Mouse (Mus musculus): Measurements from ENCODE around the gene Usp20. TPM values are rescaled to one million over a fixed set of nuclear protein-coding genes. Genes with fewer than 3 reads are reported as not detected.

The Usp20 gene
- polyA plus RNA-seq, 1 experiment from 2014 or later, result 20.6 TPM

DNA sequence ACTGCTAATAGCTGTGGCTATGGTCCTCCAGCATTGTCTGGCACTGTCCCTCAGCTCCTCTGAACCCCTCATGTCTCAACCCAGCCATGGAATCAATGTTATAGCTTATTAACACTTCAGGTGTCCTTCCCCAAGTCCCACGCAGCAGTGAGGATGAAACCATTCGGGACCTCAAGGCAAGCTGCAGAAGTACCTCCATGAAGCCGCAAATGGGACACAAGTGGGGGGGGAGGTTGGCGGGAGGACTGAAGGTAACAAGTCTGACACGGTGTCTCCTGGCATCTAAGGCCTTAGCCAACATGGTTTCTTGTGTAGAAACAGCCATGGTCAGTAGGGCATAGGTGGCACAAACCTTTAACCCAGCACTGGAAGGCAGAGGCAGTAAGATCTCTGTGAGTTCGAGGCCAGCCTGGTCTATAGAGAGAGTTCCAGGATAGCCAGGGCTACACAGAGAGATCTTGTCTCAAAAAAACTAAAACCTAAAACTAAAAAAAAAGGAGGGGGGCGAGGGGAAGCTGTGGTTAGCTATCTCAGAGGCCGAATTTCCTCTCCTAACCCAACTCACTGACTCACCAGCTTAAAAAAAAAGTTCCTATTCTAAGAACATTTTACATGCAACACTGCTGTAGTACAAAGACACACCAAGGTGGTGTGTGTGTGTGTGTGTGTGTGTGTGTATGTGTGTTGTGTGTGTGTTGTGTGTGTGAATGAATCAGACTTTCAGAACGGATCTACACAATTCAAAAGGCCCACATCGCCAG is 80.0 kb downstream of the Usp20 start:
- peaks cover 26% of the 10 kb centered on the region; the same call in 1 of the 2 replicates for H3K36me3 ChIP-seq
- H3K4me1 ChIP-seq (replicated peaks), result 0 out of 2 replicates have a peak, but pooled peaks cover 6% of the 10 kb centered on the region
- 89% methylated on average over 10 of the region's 10 CpGs for WGBS
- no peak for ATAC-seq (ENCODE audit: insufficient number of reproducible peaks, insufficient read depth, low FRiP score, low TSS enrichment, low read depth)
- H3K4me3 ChIP-seq (replicated peaks), result no peak overlapping the region
- no peaks in the 10 kb centered on the region for H3K9me3 ChIP-seq
- no peak overlapping the region for H3K4me2 ChIP-seq
- no peak overlapping the region for H3K9ac ChIP-seq (replicated peaks)
- H3K27me3 ChIP-seq, result no peaks in the 10 kb centered on the region
- no peak overlapping the region for H3K27ac ChIP-seq

GRCm38 (mm10) chr2:31066019-31066789 is 84.1 kb downstream of the Usp20 start:
- Histone ChIP-seq H3K9ac (replicated peaks) (no peak overlapping the region), H3K36me3 (peaks cover 5% of the 10 kb centered on the region; the same call in 1 of the 2 replicates), H3K4me3 (replicated peaks) (no peak overlapping the region), H3K4me1 (replicated peaks) (peaks cover 23% of the 10 kb centered on the region), H3K27ac (no peak overlapping the region), H3K4me2 (no peak overlapping the region), H3K9me3 (no peaks in the 10 kb centered on the region), H3K27me3 (no peaks in the 10 kb centered on the region)
- 80% methylated on average over 11 of the region's 11 CpGs for WGBS
- no peak for ATAC-seq (ENCODE audit: insufficient number of reproducible peaks, insufficient read depth, low FRiP score, low TSS enrichment, low read depth)

- Histone ChIP-seq H3K4me3 (replicated peaks) (no peak overlapping the region), H3K4me1 (replicated peaks) (peaks cover 23% of the 10 kb centered on the region), H3K9me3 (no peaks in the 10 kb centered on the region), H3K27ac (peak overlapping the region; percentile 13; the same call in 1 of the 2 replicates), H3K27me3 (no peaks in the 10 kb centered on the region), H3K4me2 (no peak overlapping the region), H3K36me3 (no peaks in the 10 kb centered on the region), H3K9ac (replicated peaks) (no peak overlapping the region)
- ATAC-seq (ENCODE audit: insufficient number of reproducible peaks, insufficient read depth, low FRiP score, low TSS enrichment, low read depth), result no peak
- 87% methylated on average over 13 of the region's 13 CpGs for WGBS
Observed at GRCm38 (mm10) chr2:31067059-31067595, 85.0 kb downstream of the Usp20 start.

- Histone ChIP-seq H3K9ac (replicated peaks) (no peak overlapping the region), H3K27me3 (no peaks in the 10 kb centered on the region), H3K36me3 (peaks cover 6% of the 10 kb centered on the region), H3K9me3 (0 out of 2 replicates have a peak, but pooled peaks cover 4% of the 10 kb centered on the region), H3K4me1 (replicated peaks) (peaks cover 23% of the 10 kb centered on the region), H3K4me3 (replicated peaks) (no peak overlapping the region), H3K27ac (peak overlapping the region; percentile 94), H3K4me2 (no peak overlapping the region)
- WGBS, result 60% methylated on average over 6 of the region's 7 CpGs
- ATAC-seq (ENCODE audit: insufficient number of reproducible peaks, insufficient read depth, low FRiP score, low TSS enrichment, low read depth), result 0 out of 2 replicates have a peak, but pooled peaks have one; percentile 34
Observed at GRCm38 (mm10) chr2:31067696-31068245, 85.7 kb downstream of the Usp20 start.

- H3K4me2 ChIP-seq, result peak overlapping the region; percentile 23; the same call in 1 of the 2 replicates
- peaks cover 20% of the 10 kb centered on the region for H3K4me1 ChIP-seq (replicated peaks)
- no peak overlapping the region for H3K9ac ChIP-seq (replicated peaks)
- no peak overlapping the region for H3K4me3 ChIP-seq (replicated peaks)
- 22% methylated on average over 13 of the region's 13 CpGs for WGBS
- peak; percentile 64 for ATAC-seq (ENCODE audit: insufficient number of reproducible peaks, insufficient read depth, low FRiP score, low TSS enrichment, low read depth)
- H3K9me3 ChIP-seq, result 0 out of 2 replicates have a peak, but pooled peaks cover 4% of the 10 kb centered on the region
- H3K27ac ChIP-seq, result peak overlapping the region; percentile 94
- H3K36me3 ChIP-seq, result peaks cover 12% of the 10 kb centered on the region
- no peaks in the 10 kb centered on the region for H3K27me3 ChIP-seq
Observed at GRCm38 (mm10) chr2:31068246-31069113, 86.4 kb downstream of the Usp20 start.

DNA sequence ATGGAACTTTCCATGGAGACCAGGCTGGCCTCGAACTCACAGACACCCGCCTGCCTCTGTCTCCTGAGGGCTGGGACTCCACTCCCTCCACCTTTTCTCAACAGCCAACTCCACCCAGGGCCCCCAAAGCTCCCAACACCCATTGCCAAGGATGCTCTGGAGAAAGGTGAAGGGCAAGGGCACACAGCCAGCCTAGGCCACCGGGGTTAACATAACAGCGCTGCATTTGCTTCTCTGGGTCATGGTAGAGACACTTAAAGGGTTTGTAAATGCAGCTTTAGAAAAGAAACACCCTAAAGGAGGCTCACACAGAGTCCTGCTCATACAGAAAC is 87.0 kb downstream of the Usp20 start:
- Histone ChIP-seq H3K27ac (peak overlapping the region; percentile 94), H3K4me3 (replicated peaks) (no peak overlapping the region), H3K4me1 (replicated peaks) (peaks cover 20% of the 10 kb centered on the region), H3K9me3 (0 out of 2 replicates have a peak, but pooled peaks cover 4% of the 10 kb centered on the region), H3K9ac (replicated peaks) (no peak overlapping the region), H3K36me3 (peaks cover 18% of the 10 kb centered on the region), H3K4me2 (no peak overlapping the region), H3K27me3 (no peaks in the 10 kb centered on the region)
- ATAC-seq (ENCODE audit: insufficient number of reproducible peaks, insufficient read depth, low FRiP score, low TSS enrichment, low read depth), result no peak
- 83% methylated on average over 4 of the region's 4 CpGs for WGBS

DNA sequence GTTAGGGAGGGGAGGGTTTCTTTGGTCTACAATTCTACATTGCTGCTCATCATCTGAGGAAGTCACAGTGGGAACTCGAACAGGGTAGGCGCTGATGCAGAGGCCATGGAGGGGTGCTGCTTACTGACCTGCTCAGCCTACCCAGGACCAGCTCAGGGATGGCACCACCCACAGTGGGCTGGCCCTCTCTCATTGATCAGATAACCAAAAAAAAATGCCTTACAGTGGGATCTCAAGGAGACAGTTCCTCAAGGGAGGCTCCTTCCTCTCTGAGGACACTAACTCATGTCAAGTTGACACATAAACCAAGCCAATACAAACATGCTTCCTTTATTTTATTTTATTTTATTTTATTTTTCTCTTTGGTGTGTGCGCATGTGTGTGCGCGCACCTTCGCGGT is 87.4 kb downstream of the Usp20 start:
- H3K27me3 ChIP-seq, result no peaks in the 10 kb centered on the region
- H3K36me3 ChIP-seq, result peaks cover 18% of the 10 kb centered on the region
- no peak overlapping the region for H3K4me2 ChIP-seq
- 94% methylated on average over 7 of the region's 7 CpGs for WGBS
- no peak for ATAC-seq (ENCODE audit: insufficient number of reproducible peaks, insufficient read depth, low FRiP score, low TSS enrichment, low read depth)
- H3K9me3 ChIP-seq, result 0 out of 2 replicates have a peak, but pooled peaks cover 4% of the 10 kb centered on the region
- no peak overlapping the region for H3K9ac ChIP-seq (replicated peaks)
- peak overlapping the region; percentile 94; the same call in 1 of the 2 replicates for H3K27ac ChIP-seq
- peaks cover 20% of the 10 kb centered on the region for H3K4me1 ChIP-seq (replicated peaks)
- H3K4me3 ChIP-seq (replicated peaks), result no peak overlapping the region

Other genes with a start within 250 kb of the Usp20 start
- gene 1700001O22Rik, start 178.6 kb upstream of the Usp20 start, polyA plus RNA-seq (2016; fragmentation: Nextera tagmentation; extraction: Ambion mirVana), result 3.1 and 5.4 TPM in 2 replicates
- gene Ntmt1, start 174.5 kb upstream of the Usp20 start, polyA plus RNA-seq (2016; fragmentation: Nextera tagmentation; extraction: Ambion mirVana), result 103 and 108 TPM in 2 replicates
- gene Asb6, start 151.9 kb upstream of the Usp20 start, polyA plus RNA-seq (2016; fragmentation: Nextera tagmentation; extraction: Ambion mirVana), result 44.9 and 47.4 TPM in 2 replicates
- 194 and 201 TPM in 2 replicates for gene Prrx2, start 147.3 kb upstream of the Usp20 start, polyA plus RNA-seq (2016; fragmentation: Nextera tagmentation; extraction: Ambion mirVana)
- gene Ptges, start 52.4 kb upstream of the Usp20 start, polyA plus RNA-seq (2016; fragmentation: Nextera tagmentation; extraction: Ambion mirVana), result 11.5 and 12.8 TPM in 2 replicates
- gene Tor1b, start 29.3 kb upstream of the Usp20 start, polyA plus RNA-seq (2016; fragmentation: Nextera tagmentation; extraction: Ambion mirVana), result 30.7 and 32.0 TPM in 2 replicates
- gene Tor1a, start 14.3 kb upstream of the Usp20 start, polyA plus RNA-seq (2016; fragmentation: Nextera tagmentation; extraction: Ambion mirVana), result 84.3 and 88.0 TPM in 2 replicates
- 55.9 and 57.8 TPM in 2 replicates for gene BC005624, start 78 bp upstream of the Usp20 start, polyA plus RNA-seq (2016; fragmentation: Nextera tagmentation; extraction: Ambion mirVana)
- gene Fnbp1, start 159.7 kb downstream of the Usp20 start, polyA plus RNA-seq (2016; fragmentation: Nextera tagmentation; extraction: Ambion mirVana), result 15.3 and 19.8 TPM in 2 replicates
- gene Gpr107, start 170.0 kb downstream of the Usp20 start, polyA plus RNA-seq (2016; fragmentation: Nextera tagmentation; extraction: Ambion mirVana), result 36.4 and 38.9 TPM in 2 replicates